Mouse (Mus musculus): ENCODE results near the gene Pml. TPM values are rescaled to one million over a fixed set of nuclear protein-coding genes. Genes with fewer than 3 reads are reported as not detected.
A peak's percentile ranks its signal among the peaks of the same experiment; 100 is the strongest.
"Not testable (repeated sequence)": the region's sequence is repeated elsewhere in the genome, so short reads cannot be mapped to it uniquely, and the experiment has no call there.

Gene Pml
- total RNA-seq, 2 experiments from 2014 or later = 43.0 to 51.6 TPM

GRCm38 (mm10) chr9:58272855-58273254, 23.3 kb upstream of the Pml start:
- ATAC-seq (replicated peaks; ENCODE audit: low FRiP score, poor library complexity, severe bottlenecking) = no peak

GRCm38 (mm10) chr9:58272068-58272541, 22.5 kb upstream of the Pml start:
- ATAC-seq (replicated peaks; ENCODE audit: low FRiP score, poor library complexity, severe bottlenecking) = no peak

- ATAC-seq (replicated peaks; ENCODE audit: low FRiP score, poor library complexity, severe bottlenecking) = not testable (repeated sequence)
Measured at GRCm38 (mm10) chr9:58271551-58271950, 22.0 kb upstream of the Pml start.

- ATAC-seq (replicated peaks; ENCODE audit: low FRiP score, poor library complexity, severe bottlenecking) = no peak
Measured at GRCm38 (mm10) chr9:58271109-58271508, 21.5 kb upstream of the Pml start.

- no peak for ATAC-seq (replicated peaks; ENCODE audit: low FRiP score, poor library complexity, severe bottlenecking)
Measured at GRCm38 (mm10) chr9:58270081-58270480, 20.5 kb upstream of the Pml start.

- ATAC-seq (replicated peaks; ENCODE audit: low FRiP score, poor library complexity, severe bottlenecking) = peak; percentile 85
Measured at GRCm38 (mm10) chr9:58268384-58269313, 19.1 kb upstream of the Pml start.

- ATAC-seq (replicated peaks; ENCODE audit: low FRiP score, poor library complexity, severe bottlenecking) = no peak
Measured at GRCm38 (mm10) chr9:58267046-58267445, 17.5 kb upstream of the Pml start.

GRCm38 (mm10) chr9:58266571-58267011, 17.0 kb upstream of the Pml start:
- no peak for ATAC-seq (replicated peaks; ENCODE audit: low FRiP score, poor library complexity, severe bottlenecking)

- no peak for ATAC-seq (replicated peaks; ENCODE audit: low FRiP score, poor library complexity, severe bottlenecking)
Measured at GRCm38 (mm10) chr9:58265368-58265767, 15.8 kb upstream of the Pml start.

- no peak for ATAC-seq (replicated peaks; ENCODE audit: low FRiP score, poor library complexity, severe bottlenecking)
Measured at GRCm38 (mm10) chr9:58262507-58262906, 12.9 kb upstream of the Pml start.

GRCm38 (mm10) chr9:58255704-58256685, 6.4 kb upstream of the Pml start:
- ATAC-seq (replicated peaks; ENCODE audit: low FRiP score, poor library complexity, severe bottlenecking) = no peak

GRCm38 (mm10) chr9:58255105-58255504, 5.5 kb upstream of the Pml start:
- no peak for ATAC-seq (replicated peaks; ENCODE audit: low FRiP score, poor library complexity, severe bottlenecking)

- ATAC-seq (replicated peaks; ENCODE audit: low FRiP score, poor library complexity, severe bottlenecking) = not testable (repeated sequence)
Measured at GRCm38 (mm10) chr9:58253805-58254122, 4.2 kb upstream of the Pml start.

- ATAC-seq (replicated peaks; ENCODE audit: low FRiP score, poor library complexity, severe bottlenecking) = peak; percentile 93
Measured at GRCm38 (mm10) chr9:58253033-58253804, 3.6 kb upstream of the Pml start, which contains the start of gene Stoml1. Gene Stoml1, plus strand, starts transcription at chr9:58253164.

- not testable (repeated sequence) for ATAC-seq (replicated peaks; ENCODE audit: low FRiP score, poor library complexity, severe bottlenecking)
Measured at GRCm38 (mm10) chr9:58250730-58251129, 1.1 kb upstream of the Pml start.

- ATAC-seq (replicated peaks; ENCODE audit: low FRiP score, poor library complexity, severe bottlenecking) = no peak
Measured at GRCm38 (mm10) chr9:58250322-58250721, 736 bp upstream of the Pml start.

- no peak for ATAC-seq (replicated peaks; ENCODE audit: low FRiP score, poor library complexity, severe bottlenecking)
Measured at GRCm38 (mm10) chr9:58248746-58249413, 706 bp downstream of the Pml start.

- ATAC-seq (replicated peaks; ENCODE audit: low FRiP score, poor library complexity, severe bottlenecking) = peak; percentile 81
Measured at GRCm38 (mm10) chr9:58247064-58247759, 2.4 kb downstream of the Pml start.
